Mouse (Mus musculus) central nervous system, embryonic 11.5 days (tissue): Measurements from ENCODE around the gene Gm10912. TPM values are rescaled to one million over a fixed set of nuclear protein-coding genes. Genes with fewer than 3 reads are reported as not detected.

ENCODE experiments used
- polyA plus RNA-seq: library from polyadenylated mRNA; depleted of rRNA; stranded (reverse); fragments of >200 nt; gene quantifications from 2 replicates; pipeline ENCODE4 v1.2.3, GENCODE M21; 2012; rRNA removed

Gm10912 gene
- 0.11 and 0.16 TPM in 2 replicates for polyA plus RNA-seq

GRCm38 (mm10) chr2:104065526-104065925 lies at the start of gene Gm10912:
Gene Gm10912, plus strand, starts transcription at chr2:104065826.

GRCm38 (mm10) chr2:104027458-104028138 lies 38.0 kb upstream of the Gm10912 start, which contains the start of gene Fbxo3:
Gene Fbxo3, plus strand, starts transcription at chr2:104027721.

GRCm38 (mm10) chr2:104028139-104028723 lies 37.4 kb upstream of the Gm10912 start, which contains the start of gene 4931422A03Rik:
Gene 4931422A03Rik, minus strand, starts transcription at chr2:104028361.

GRCm38 (mm10) chr2:104068450-104068849 lies 2.8 kb downstream of the Gm10912 start, which contains the start of gene Gm10799:
Gene Gm10799, minus strand, starts transcription at chr2:104068550.

GRCm38 (mm10) chr2:104069704-104070185 lies 4.1 kb downstream of the Gm10912 start, which contains the start of gene Cd59b:
Gene Cd59b, plus strand, starts transcription at chr2:104069849.

GRCm38 (mm10) chr2:104095741-104096213 lies 30.2 kb downstream of the Gm10912 start, which contains the start of gene Cd59a:
Gene Cd59a, plus strand, starts transcription at chr2:104095801.

Other genes starting within 250 kb of the Gm10912 start
- gene Lmo2, start 107.8 kb upstream of the Gm10912 start, polyA plus RNA-seq = 33.1 and 71.1 TPM in 2 replicates
- 35.9 and 43.6 TPM in 2 replicates for gene Fbxo3, start 38.1 kb upstream of the Gm10912 start, polyA plus RNA-seq
- not detected in 2 replicates for gene 4931422A03Rik, start 37.5 kb upstream of the Gm10912 start, polyA plus RNA-seq
- not detected in 2 replicates for gene Gm10799, start 2.7 kb downstream of the Gm10912 start, polyA plus RNA-seq
- 2.9 and 4.1 TPM in 2 replicates for gene Cd59b, start 4.0 kb downstream of the Gm10912 start, polyA plus RNA-seq
- 11.1 and 22.0 TPM in 2 replicates for gene Cd59a, start 30.0 kb downstream of the Gm10912 start, polyA plus RNA-seq
- gene A930018P22Rik, start 56.9 kb downstream of the Gm10912 start, polyA plus RNA-seq = not detected in 2 replicates